In genomic region chr13:58587962-58588361, GRCm38 (mm10) we compare ENCODE assay signal across 22 mouse cellular contexts. TPM values are rescaled to one million over a fixed set of nuclear protein-coding genes. Genes with fewer than 3 reads are reported as not detected.
DNase-seq lines count a peak whose midpoint lies in the region; ATAC-seq and TF ChIP-seq lines count a peak whose summit lies in the region.
"Had no signal": no experiment of that assay in that cellular context is flagged by ENCODE, and none has a peak within 500 bp of the region (broad histone marks: within the 10 kb centered on the region; RNA-seq: fewer than 3 reads in every experiment).

No protein-coding gene starts in this region.

- 57% methylated on average over 7 of the region's 7 CpGs for WGBS in lung, embryonic 14.5 days

- peak; percentile 85 for ATAC-seq in lung, embryonic 14.5 days (ENCODE audit: insufficient read depth)
- ATAC-seq: hindbrain, embryonic 16.5 days had no signal

- no peak for TF ChIP-seq RAD21 in MEL (IDR thresholded peaks at IDR 0.05; ENCODE audit: low read depth, low read length)

- no peak for TF ChIP-seq POLR2A in MEL (IDR thresholded peaks at IDR 0.05; ENCODE audit: control insufficient read depth in 1 of 2, insufficient read depth in 1 of 2, low read depth in 1 of 2, low read length in 2 of 2, poor library complexity in 1 of 2)

- peak; percentile 11 for DNase-seq in MEL (ENCODE audit: low read depth, low spot score)
- peak; percentile 53 for DNase-seq in lung, embryonic 14.5 days
- DNase-seq in lung, postnatal 36 days, result peak; percentile 64
- DNase-seq in adrenal gland, adult 2 months, result no peak
- DNase-seq in left cerebral cortex, postnatal 10 days (ENCODE audit: extremely low spot score in 1 of 2, low spot score in 2 of 2), result no peak
- no peak for DNase-seq in heart, postnatal 14 days
- DNase-seq: adrenal gland, postnatal 25 days; cerebellum, adult 11 months; kidney, adult 2 months; kidney, postnatal 25 days; thymus, adult 18-20 months had no signal

- H3K27me3 ChIP-seq in E14TG2a.4 (ENCODE audit: insufficient read depth, low read length) (peaks cover 14% of the 10 kb centered on the region), MEL (ENCODE audit: control insufficient read depth in 1 of 2, insufficient read depth in 2 of 2, low read length in 2 of 2) (no peaks in the 10 kb centered on the region)
- H3K27me3 ChIP-seq in lung, embryonic 14.5 days (ENCODE audit: insufficient read depth, low read length), result no peaks in the 10 kb centered on the region

- H3K9me3 ChIP-seq in E14TG2a.4 (ENCODE audit: low read length) (no peaks in the 10 kb centered on the region), MEL (replicated peaks; ENCODE audit: insufficient read depth, low read length) (no peaks in the 10 kb centered on the region)
- H3K9me3 ChIP-seq in lung, embryonic 14.5 days (ENCODE audit: low read depth, low read length), result no peaks in the 10 kb centered on the region
- H3K9me3 ChIP-seq: forebrain, embryonic 10.5 days had no signal

- no peak for TF ChIP-seq EP300 in MEL (IDR thresholded peaks at IDR 0.05; ENCODE audit: low read depth in 1 of 2, low read length in 2 of 2)

- no peaks in the 10 kb centered on the region for H3K79me2 ChIP-seq in MEL (ENCODE audit: control insufficient read depth, insufficient read depth, low read length, poor library complexity)

- no peak for TF ChIP-seq CTCF in E14TG2a.4 (conservative IDR thresholded peaks at IDR 0.05; ENCODE audit: low read length)
- TF ChIP-seq CTCF in MEL (IDR thresholded peaks at IDR 0.05 in 2 of 3, conservative IDR thresholded peaks at IDR 0.05 in 1 of 3; ENCODE audit: control insufficient read depth in 1 of 3, insufficient read depth in 1 of 3, low read depth in 2 of 3, low read length in 3 of 3, poor library complexity in 1 of 3, severe bottlenecking in 1 of 3), result no peak
- TF ChIP-seq CTCF in lung, embryonic 14.5 days (IDR thresholded peaks at IDR 0.05; ENCODE audit: low read depth), result no peak

- H3K9ac ChIP-seq in MEL (ENCODE audit: control insufficient read depth, low read depth, low read length, poor library complexity, severe bottlenecking), result no peak overlapping the region
- no peak overlapping the region for H3K9ac ChIP-seq in lung, embryonic 14.5 days

- no peak overlapping the region for H3K27ac ChIP-seq in MEL (ENCODE audit: control insufficient read depth, low read depth, low read length)
- H3K27ac ChIP-seq in lung, embryonic 14.5 days (ENCODE audit: low read depth), result 0 out of 2 replicates have a peak overlapping the region, but pooled peaks have one; percentile 42
- H3K27ac ChIP-seq: forebrain, embryonic 10.5 days had no signal

- H3K36me3 ChIP-seq in E14TG2a.4 (ENCODE audit: insufficient read depth, low read length) (no peaks in the 10 kb centered on the region), MEL (ENCODE audit: control insufficient read depth in 1 of 2, insufficient read depth in 2 of 2, low read length in 2 of 2) (peaks cover 0 to 5% of the 10 kb centered on the region in 2 experiments; a peak in 2 of 4 replicates)
- no peaks in the 10 kb centered on the region for H3K36me3 ChIP-seq in lung, embryonic 14.5 days (ENCODE audit: insufficient read depth)
- H3K36me3 ChIP-seq: forebrain, embryonic 10.5 days had no signal

- H3K4me2 ChIP-seq in lung, embryonic 14.5 days, result no peak overlapping the region
- H3K4me2 ChIP-seq: liver, embryonic 11.5 days; midbrain, embryonic 11.5 days had no signal

- H3K4me1 ChIP-seq in E14TG2a.4 (replicated peaks; ENCODE audit: low read depth, low read length), result peaks cover 31% of the 10 kb centered on the region
- peaks cover 0 to 8% of the 10 kb centered on the region in 2 experiments; a peak in 1 of 4 replicates for H3K4me1 ChIP-seq in MEL (ENCODE audit: control insufficient read depth in 1 of 2, insufficient read depth in 2 of 2, low read length in 2 of 2)
- H3K4me1 ChIP-seq in lung, embryonic 14.5 days (ENCODE audit: insufficient read depth), result no peaks in the 10 kb centered on the region; the same call in 1 of the 2 replicates

- intact Hi-C loops in left cerebral cortex, postnatal 10 days (cut with DNase I), result loop anchor here (5.0 to 10.0 kb wide), 3 partner anchors 186 to 433 kb away; partner anchors contain the start of genes 2210016F16Rik, Hnrnpk, Idnk and Rmi1
- intact Hi-C loops in heart, postnatal 14 days (cut with DNase I), result loop anchor here (2.0 kb wide), 1 partner anchor 429 kb away; no protein-coding TSS in a partner anchor

- peak overlapping the region; percentile 35 for H3K4me3 ChIP-seq in E14TG2a.4 (replicated peaks; ENCODE audit: low read length)
- no peak overlapping the region for H3K4me3 ChIP-seq in MEL (ENCODE audit: control insufficient read depth in 1 of 2, insufficient read depth in 1 of 2, low read depth in 2 of 2, low read length in 2 of 2)
- no peak overlapping the region for H3K4me3 ChIP-seq in lung, embryonic 14.5 days (ENCODE audit: low read depth, low read length)
- H3K4me3 ChIP-seq: forebrain, embryonic 10.5 days had no signal

TF ChIP-seq in MEL, 35 proteins besides CTCF, POLR2A, EP300 and RAD21:
- TF ChIP-seq MEF2A (IDR thresholded peaks at IDR 0.05; ENCODE audit: extremely low read depth, insufficient replicate concordance, low read depth, low read length, poor library complexity, severe bottlenecking), result no peak
- TF ChIP-seq E2F4 (IDR thresholded peaks at IDR 0.05; ENCODE audit: borderline replicate concordance, low read depth, low read length), result no peak
- no peak for TF ChIP-seq MAZ (IDR thresholded peaks at IDR 0.05; ENCODE audit: low read depth, low read length)
- no peak for TF ChIP-seq MXI1 (IDR thresholded peaks at IDR 0.05; ENCODE audit: low read depth, low read length)
- TF ChIP-seq JUND (IDR thresholded peaks at IDR 0.05; ENCODE audit: low read depth, low read length), result no peak
- no peak for TF ChIP-seq MYB (IDR thresholded peaks at IDR 0.05; ENCODE audit: low read depth, low read length)
- no peak for TF ChIP-seq POLR2AphosphoS2 (IDR thresholded peaks at IDR 0.05; ENCODE audit: low read length)
- no peak for TF ChIP-seq RCOR1 (IDR thresholded peaks at IDR 0.05; ENCODE audit: low read depth, low read length)
- no peak for TF ChIP-seq KAT2A (conservative IDR thresholded peaks at IDR 0.05; ENCODE audit: low read depth, low read length)
- no peak for TF ChIP-seq GATA1 (IDR thresholded peaks at IDR 0.05; ENCODE audit: low read depth, low read length)
- TF ChIP-seq CHD2 (IDR thresholded peaks at IDR 0.05; ENCODE audit: low read length), result no peak

RNA-seq across cellular contexts. Expression of gene Slc28a3, which starts 22.7 kb away (rescaled TPM):
- total RNA-seq in MEL (2012; rRNA removed), result not detected in 2 replicates
- polyA plus RNA-seq in MEL (2012; ENCODE audit: insufficient read depth in 1 of 2, insufficient read length in 2 of 2, low read depth in 1 of 2, low replicate concordance in 2 of 2, missing spikeins in 1 of 2), result 1 to 10 TPM in 1 of 2 experiments, not detected in 1; 1.4 TPM
- polyA plus RNA-seq in lung, embryonic 14.5 days (2014; fragmentation: Nextera tagmentation; extraction: Ambion mirVana), result 0.08 TPM in 1 of 2 replicates, not detected in the other
- not detected for total RNA-seq in adrenal gland, adult 2 months (2021)
- 0.02 TPM in 1 of 2 replicates, not detected in the other for polyA plus RNA-seq in adrenal gland, adult 2 months (2012; rRNA removed)
- total RNA-seq in left cerebral cortex, postnatal 10 days (2021), result not detected
- total RNA-seq in heart, postnatal 14 days (2021), result not detected
- total RNA-seq: gastrocnemius, adult 18-20 months; granulocyte monocyte progenitor cell, adult 5-6 weeks; left cerebral cortex, adult 18-20 months; monocyte, adult 5-6 weeks had no signal
- polyA plus RNA-seq: heart, embryonic 14.5 days; kidney, adult 2 months; midbrain, embryonic 11.5 days; neural tube, embryonic 14.5 days had no signal

Comparison
In these comparisons a context has a peak if more than half of its experiments do, and no peak if none do; other contexts are left out.
1. DNase-seq: peak in MEL (single experiment), lung, embryonic 14.5 days (single experiment) and lung, postnatal 36 days (single experiment); none in adrenal gland, adult 2 months (single experiment), left cerebral cortex, postnatal 10 days (0 of 2) and heart, postnatal 14 days (0 of 2).